In the genomic region with DNA sequence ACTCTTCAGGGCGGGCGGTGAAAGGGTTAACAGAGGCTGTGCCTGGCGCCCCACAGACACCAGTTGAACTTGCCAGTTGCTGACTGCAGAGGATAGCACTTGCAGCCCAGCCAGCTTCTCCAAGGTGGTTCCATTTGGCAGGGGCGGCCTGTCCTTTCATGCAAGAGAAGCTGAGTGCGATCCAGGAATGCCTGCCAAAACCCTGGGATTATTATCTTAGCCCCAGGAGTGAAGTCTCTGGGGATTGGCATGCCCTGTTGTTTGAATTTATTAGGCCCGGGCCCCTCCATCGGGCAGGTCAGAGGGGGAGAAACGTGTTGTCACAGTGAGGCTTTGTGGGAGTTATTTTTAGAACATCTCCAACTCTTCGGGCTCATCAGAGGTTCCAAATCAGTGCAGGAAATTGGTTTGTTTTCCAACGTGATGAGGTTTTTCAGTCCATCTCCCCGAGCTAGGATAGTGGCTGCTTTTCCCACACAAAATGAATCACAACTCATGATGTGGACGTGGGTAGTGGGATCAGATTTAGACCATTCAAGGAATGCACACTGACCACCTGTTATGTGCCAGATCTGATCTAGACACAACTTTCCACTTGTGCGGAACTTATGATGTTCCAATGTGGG, we compare ENCODE assay signal across 8 mouse cellular contexts.
DNase-seq lines count a peak whose midpoint lies in the region; ATAC-seq and TF ChIP-seq lines count a peak whose summit lies in the region.

No protein-coding gene starts in this region.

- no peak overlapping the region for H3K27ac ChIP-seq in kidney, adult 2 months (ENCODE audit: insufficient read depth, low read depth, low read length)
- H3K27ac ChIP-seq in kidney, embryonic 16.5 days (ENCODE audit: low read length), result no peak overlapping the region
- no peak overlapping the region; the same call in 1 of the 2 replicates for H3K27ac ChIP-seq in intestine, embryonic 16.5 days (ENCODE audit: low read length)

- 30% methylated on average over 13 of the region's 13 CpGs for WGBS in kidney, adult 2 months
- WGBS in kidney, embryonic 16.5 days, result 25% methylated on average over 13 of the region's 13 CpGs
- WGBS in intestine, embryonic 16.5 days, result 40% methylated on average over 13 of the region's 13 CpGs

- no peak for ATAC-seq in kidney, embryonic 16.5 days (ENCODE audit: low FRiP score, low TSS enrichment)
- no peak for ATAC-seq in erythroblast, adult 5-6 weeks (replicated peaks; ENCODE audit: low FRiP score, poor library complexity, severe bottlenecking)
- no peak for ATAC-seq in intestine, embryonic 16.5 days

- no peaks in the 10 kb centered on the region for H3K27me3 ChIP-seq in kidney, adult 2 months (replicated peaks; ENCODE audit: control insufficient read depth, insufficient read depth, low read length)
- H3K27me3 ChIP-seq in kidney, embryonic 16.5 days (ENCODE audit: insufficient read depth, low read length), result no peaks in the 10 kb centered on the region
- H3K27me3 ChIP-seq in intestine, embryonic 16.5 days (replicated peaks; ENCODE audit: control insufficient read depth, insufficient read depth, low read length), result 0 out of 2 replicates have a peak, but pooled peaks cover 3% of the 10 kb centered on the region

- H3K4me1 ChIP-seq in kidney, adult 2 months (ENCODE audit: control insufficient read depth, insufficient read depth, low read length), result no peaks in the 10 kb centered on the region; the same call in 1 of the 2 replicates
- peaks cover 28% of the 10 kb centered on the region for H3K4me1 ChIP-seq in kidney, embryonic 16.5 days (ENCODE audit: insufficient read depth, low read length)
- H3K4me1 ChIP-seq in intestine, embryonic 16.5 days (ENCODE audit: control insufficient read depth, insufficient read depth, low read length), result peaks cover 20% of the 10 kb centered on the region

- TF ChIP-seq POLR2A in kidney, adult 2 months (IDR thresholded peaks at IDR 0.05; ENCODE audit: low read depth, low read length), result no peak
- no peak for TF ChIP-seq POLR2A in brain, embryonic 14.5 days (IDR thresholded peaks at IDR 0.05; ENCODE audit: borderline replicate concordance, extremely low read depth, insufficient read depth, insufficient read length, poor library complexity, severe bottlenecking)

- no peak overlapping the region for H3K9ac ChIP-seq in kidney, embryonic 16.5 days (replicated peaks; ENCODE audit: low read length)
- no peak overlapping the region for H3K9ac ChIP-seq in intestine, embryonic 16.5 days (ENCODE audit: low read depth, low read length)

- H3K36me3 ChIP-seq in kidney, adult 2 months (ENCODE audit: control insufficient read depth, insufficient read depth, low read length), result no peaks in the 10 kb centered on the region
- no peaks in the 10 kb centered on the region for H3K36me3 ChIP-seq in kidney, embryonic 16.5 days (ENCODE audit: insufficient read depth, low read length)
- no peaks in the 10 kb centered on the region for H3K36me3 ChIP-seq in intestine, embryonic 16.5 days (ENCODE audit: control insufficient read depth, insufficient read depth, low read length)

- H3K9me3 ChIP-seq in kidney, embryonic 16.5 days (ENCODE audit: low read length), result no peaks in the 10 kb centered on the region
- H3K9me3 ChIP-seq in intestine, embryonic 16.5 days (ENCODE audit: control insufficient read depth, low read length), result no peaks in the 10 kb centered on the region

- no peak overlapping the region for H3K4me3 ChIP-seq in kidney, adult 2 months (ENCODE audit: insufficient read depth, low read depth, low read length)
- no peak overlapping the region for H3K4me3 ChIP-seq in kidney, embryonic 16.5 days (ENCODE audit: low read length)
- H3K4me3 ChIP-seq in intestine, embryonic 16.5 days (ENCODE audit: low read length), result no peak overlapping the region

- peak; percentile 67 for DNase-seq in kidney, adult 2 months
- DNase-seq in brain, embryonic 14.5 days (ENCODE audit: low read depth), result peak; percentile 96
- peak; percentile 24 to 30 for DNase-seq in frontal cortex, postnatal 25 days (ENCODE audit: low spot score in 2 of 2)
- peak; percentile 67 for DNase-seq in heart, postnatal 4 days
- DNase-seq in lung, postnatal 36 days, result peak; percentile 27

- no peak overlapping the region for H3K4me2 ChIP-seq in kidney, embryonic 16.5 days (replicated peaks; ENCODE audit: low read depth, low read length)
- H3K4me2 ChIP-seq in intestine, embryonic 16.5 days (ENCODE audit: low read depth, low read length), result no peak overlapping the region

- no peak for TF ChIP-seq CTCF in kidney, adult 2 months (conservative IDR thresholded peaks at IDR 0.05; ENCODE audit: insufficient read depth, insufficient read length, low read depth, low read length)
- TF ChIP-seq CTCF in brain, embryonic 14.5 days (IDR thresholded peaks at IDR 0.05; ENCODE audit: borderline replicate concordance, extremely low read depth, insufficient read depth, insufficient read length), result no peak

Comparison
In these comparisons a context has a peak if more than half of its experiments do, and no peak if none do; other contexts are left out.
1. DNase-seq: peak in every context shown above with its lines; median percentile 96 in brain, embryonic 14.5 days; 67 in kidney, adult 2 months; 67 in heart, postnatal 4 days; 27 in frontal cortex, postnatal 25 days; 27 in lung, postnatal 36 days.